Comparison of ENCODE assay signal across 38 mouse cellular contexts in the genomic region with DNA sequence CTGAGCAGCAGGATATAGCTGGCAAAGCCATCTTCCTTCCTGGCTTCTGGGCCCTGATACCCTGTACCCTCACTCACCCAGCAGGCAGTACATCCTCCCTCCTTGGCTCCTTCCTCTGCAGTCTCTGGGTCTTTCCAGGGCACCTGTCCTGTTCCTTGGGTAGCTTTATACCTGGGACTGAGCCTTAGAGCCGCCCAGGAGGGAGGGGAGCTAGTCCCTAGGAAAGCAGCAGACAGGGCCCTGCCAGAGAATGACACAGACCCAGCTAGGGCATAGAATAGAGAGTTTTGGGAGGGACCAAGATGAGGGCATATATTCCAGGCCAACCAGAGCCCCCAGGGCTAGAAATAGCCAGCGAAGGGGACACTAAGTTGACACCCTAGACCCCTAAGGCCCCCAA. TPM values are rescaled to one million over a fixed set of nuclear protein-coding genes. Genes with fewer than 3 reads are reported as not detected.
"Had no signal": no experiment of that assay in that cellular context is flagged by ENCODE, and none has a peak within 500 bp of the region (broad histone marks: within the 10 kb centered on the region; RNA-seq: fewer than 3 reads in every experiment).

No protein-coding gene starts in this region.

- H3K9me3 ChIP-seq: heart, embryonic 13.5 days; heart, embryonic 15.5 days; hindbrain, embryonic 10.5 days; hindbrain, embryonic 12.5 days; intestine, embryonic 15.5 days; limb, embryonic 13.5 days; limb, embryonic 15.5 days; liver, embryonic 12.5 days had no signal

- H3K4me1 ChIP-seq: heart, embryonic 13.5 days; heart, embryonic 15.5 days; hindbrain, embryonic 12.5 days; intestine, embryonic 15.5 days; limb, embryonic 13.5 days; limb, embryonic 15.5 days; liver, embryonic 12.5 days had no signal

- DNase-seq: gastrocnemius, postnatal 25 days; heart, adult 18-20 months; heart, postnatal 14 days; heart, postnatal 36 days; kidney, adult 18-20 months; kidney, adult 8-10 months; kidney, postnatal 10 days; kidney, postnatal 25 days; layer of hippocampus, adult 9-11 months; layer of hippocampus, postnatal 36 days; left cerebral cortex, postnatal 4 days had no signal

- H3K27ac ChIP-seq: heart, embryonic 13.5 days; heart, embryonic 15.5 days; hindbrain, embryonic 10.5 days; hindbrain, embryonic 12.5 days; hindbrain, embryonic 14.5 days; intestine, embryonic 15.5 days; limb, embryonic 13.5 days; limb, embryonic 15.5 days; liver, embryonic 12.5 days; liver, embryonic 14.5 days had no signal

- H3K4me3 ChIP-seq: heart, embryonic 13.5 days; heart, embryonic 15.5 days; hindbrain, embryonic 10.5 days; hindbrain, embryonic 12.5 days; intestine, embryonic 15.5 days; limb, embryonic 13.5 days; limb, embryonic 15.5 days; liver, embryonic 12.5 days had no signal

- H3K9ac ChIP-seq: heart, embryonic 13.5 days; heart, embryonic 15.5 days; hindbrain, embryonic 12.5 days; hindbrain, embryonic 14.5 days; intestine, embryonic 15.5 days; limb, embryonic 13.5 days; limb, embryonic 15.5 days; liver, embryonic 12.5 days; liver, embryonic 14.5 days had no signal

- H3K4me2 ChIP-seq: heart, embryonic 11.5 days; heart, embryonic 13.5 days; heart, embryonic 15.5 days; hindbrain, embryonic 12.5 days; hindbrain, embryonic 14.5 days; intestine, embryonic 15.5 days; limb, embryonic 13.5 days; limb, embryonic 15.5 days; liver, embryonic 12.5 days had no signal

- H3K36me3 ChIP-seq: heart, embryonic 13.5 days; heart, embryonic 15.5 days; hindbrain, embryonic 10.5 days; hindbrain, embryonic 12.5 days; intestine, embryonic 15.5 days; limb, embryonic 13.5 days; limb, embryonic 15.5 days; liver, embryonic 12.5 days had no signal

- ATAC-seq: hindbrain, embryonic 16.5 days; inflammation-experienced regulatory T-cells, adult 6 months; intestine, embryonic 15.5 days; intestine, postnatal 0 days; liver, embryonic 12.5 days had no signal

- H3K27me3 ChIP-seq: intestine, embryonic 15.5 days; limb, embryonic 13.5 days; limb, embryonic 15.5 days had no signal

RNA-seq across cellular contexts. Expression of gene Ctf2, which starts 6.5 kb away (rescaled TPM):
- total RNA-seq: gastrocnemius, adult 8-10 months; gastrocnemius, postnatal 25 days; gastrocnemius, postnatal 4 days; heart, adult 18-20 months; heart, adult 8-10 months; heart, postnatal 14 days; heart, postnatal 36 days; layer of hippocampus, adult 18-20 months; layer of hippocampus, adult 8-10 months; layer of hippocampus, postnatal 14 days; layer of hippocampus, postnatal 36 days; left cerebral cortex, adult 18-20 months; left cerebral cortex, adult 8-10 months; left cerebral cortex, postnatal 10 days; left cerebral cortex, postnatal 25 days; left cerebral cortex, postnatal 4 days; liver, adult 2 months had no signal
- polyA plus RNA-seq: heart, embryonic 11.5 days; heart, embryonic 13.5 days; heart, postnatal 0 days; hindbrain, embryonic 12.5 days; inflammation-experienced regulatory T-cells, adult 6 months; intestine, postnatal 0 days; large intestine, adult 2 months; liver, adult 2 months had no signal

RNA-seq across cellular contexts. Expression of gene Ctf1, which starts 13.0 kb away (rescaled TPM):
- polyA plus RNA-seq: inflammation-experienced regulatory T-cells, adult 6 months had no signal
